Mouse (Mus musculus): ENCODE data around the gene Gm10563.

DNA sequence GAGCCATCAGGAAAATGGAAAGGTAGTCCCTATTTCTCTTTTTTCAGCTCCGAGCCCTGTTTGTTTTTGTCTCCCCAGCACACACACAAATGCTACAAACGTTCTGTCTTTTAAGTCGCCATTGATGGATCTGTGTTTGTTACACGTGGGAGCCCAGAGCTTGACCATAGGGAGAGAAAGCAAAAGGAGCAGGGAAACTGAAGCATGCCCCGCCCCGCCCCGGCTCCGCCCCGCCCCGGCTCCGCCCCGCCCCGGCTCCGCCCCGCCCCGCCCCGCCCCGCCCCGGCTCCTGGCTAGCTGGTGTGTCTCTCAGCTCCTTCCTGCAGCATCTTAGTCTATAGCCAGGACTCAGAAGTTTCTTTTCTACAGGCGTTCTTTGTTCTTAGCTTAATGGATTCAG lies 46.7 kb downstream of the Gm10563 start:
- TF ChIP-seq POLR2A (IDR thresholded peaks at IDR 0.05; ENCODE audit: borderline replicate concordance, low read depth, low read length) (no peak), CTCF (IDR thresholded peaks at IDR 0.05; ENCODE audit: low read depth, low read length) (no peak)
